Mouse (Mus musculus): Measurements from ENCODE around the gene Gm5617. TPM values are rescaled to one million over a fixed set of nuclear protein-coding genes. Genes with fewer than 3 reads are reported as not detected.
"Not testable (repeated sequence)": the region's sequence is repeated elsewhere in the genome, so short reads cannot be mapped to it uniquely, and the experiment has no call there.

Gene Gm5617
- total RNA-seq (2021): 10 to 100 TPM; 26.1 to 27.1 TPM

GRCm38 (mm10) chr9:48494817-48495547 lies at the start of gene Gm5617, which contains the start of gene Rbm7:
Gene Gm5617 (plus strand): TSS chr9:48495442.
Gene Rbm7 (minus strand): TSS chr9:48495299.
- DNase-seq (ENCODE audit: low spot score): peak; percentile 91
- intact Hi-C loops (cut with DNase I): loop anchor here (2.0 to 10.0 kb wide), 3 partner anchors 14 to 560 kb away; partner anchors contain the start of genes Rexo2, Usp28 and Zw10

GRCm38 (mm10) chr9:48447783-48448209 lies 47.4 kb upstream of the Gm5617 start:
- DNase-seq (ENCODE audit: low spot score): no peak
- intact Hi-C loops (cut with DNase I): loop anchor here (5.0 kb wide), 1 partner anchor 110 kb away; no protein-coding TSS in a partner anchor

- intact Hi-C loops (cut with DNase I): no loop called here
- DNase-seq (ENCODE audit: low spot score): no peak
Observed at GRCm38 (mm10) chr9:48450066-48450465, 45.2 kb upstream of the Gm5617 start.

GRCm38 (mm10) chr9:48455961-48456360 lies 39.3 kb upstream of the Gm5617 start:
- no peak for DNase-seq (ENCODE audit: low spot score)
- intact Hi-C loops (cut with DNase I): no loop called here

- no peak for DNase-seq (ENCODE audit: low spot score)
- intact Hi-C loops (cut with DNase I): no loop called here
Observed at GRCm38 (mm10) chr9:48458879-48459278, 36.4 kb upstream of the Gm5617 start.

- intact Hi-C loops (cut with DNase I): no loop called here
- DNase-seq (ENCODE audit: low spot score): no peak
Observed at GRCm38 (mm10) chr9:48459391-48459790, 35.9 kb upstream of the Gm5617 start.

- intact Hi-C loops (cut with DNase I): loop anchor here (10.0 kb wide), 2 partner anchors 196 to 514 kb away; no protein-coding TSS in a partner anchor
- no peak for DNase-seq (ENCODE audit: low spot score)
Observed at GRCm38 (mm10) chr9:48460720-48461119, 34.5 kb upstream of the Gm5617 start.

GRCm38 (mm10) chr9:48461545-48461944 lies 33.7 kb upstream of the Gm5617 start:
- intact Hi-C loops (cut with DNase I): loop anchor here (10.0 kb wide), 2 partner anchors 197 to 513 kb away; no protein-coding TSS in a partner anchor

GRCm38 (mm10) chr9:48465671-48466070 lies 29.6 kb upstream of the Gm5617 start:
- no peak for DNase-seq (ENCODE audit: low spot score)
- intact Hi-C loops (cut with DNase I): loop anchor here (2.0 to 10.0 kb wide), 4 partner anchors 95 to 509 kb away; no protein-coding TSS in a partner anchor

More at GRCm38 (mm10) chr9:48461545-48461944, 33.7 kb upstream of the Gm5617 start:
- no peak for DNase-seq (ENCODE audit: low spot score)

GRCm38 (mm10) chr9:48466804-48467203 lies 28.4 kb upstream of the Gm5617 start:
- intact Hi-C loops (cut with DNase I): loop anchor here (2.0 to 10.0 kb wide), 4 partner anchors 94 to 508 kb away; no protein-coding TSS in a partner anchor
- no peak for DNase-seq (ENCODE audit: low spot score)

- not testable (repeated sequence) for DNase-seq (ENCODE audit: low spot score)
- intact Hi-C loops (cut with DNase I): loop anchor here (2.0 to 10.0 kb wide), 4 partner anchors 93 to 507 kb away; no protein-coding TSS in a partner anchor
Observed at GRCm38 (mm10) chr9:48467471-48467870, 27.8 kb upstream of the Gm5617 start.

GRCm38 (mm10) chr9:48472441-48473025 lies 22.7 kb upstream of the Gm5617 start:
- intact Hi-C loops (cut with DNase I): loop anchor here (10.0 kb wide), 1 partner anchor 392 kb away; no protein-coding TSS in a partner anchor
- DNase-seq (ENCODE audit: low spot score): no peak

GRCm38 (mm10) chr9:48473131-48473530 lies 22.1 kb upstream of the Gm5617 start:
- no peak for DNase-seq (ENCODE audit: low spot score)
- intact Hi-C loops (cut with DNase I): loop anchor here (10.0 kb wide), 1 partner anchor 392 kb away; no protein-coding TSS in a partner anchor

- no peak for DNase-seq (ENCODE audit: low spot score)
Observed at GRCm38 (mm10) chr9:48474367-48474766, 20.9 kb upstream of the Gm5617 start.

GRCm38 (mm10) chr9:48476236-48477165 lies 18.7 kb upstream of the Gm5617 start:
- intact Hi-C loops (cut with DNase I): loop anchor here (10.0 kb wide), 1 partner anchor 388 kb away; no protein-coding TSS in a partner anchor
- no peak for DNase-seq (ENCODE audit: low spot score)

More at GRCm38 (mm10) chr9:48474367-48474766, 20.9 kb upstream of the Gm5617 start:
- intact Hi-C loops (cut with DNase I): loop anchor here (10.0 kb wide), 1 partner anchor 390 kb away; no protein-coding TSS in a partner anchor

GRCm38 (mm10) chr9:48478808-48479207 lies 16.4 kb upstream of the Gm5617 start:
- intact Hi-C loops (cut with DNase I): loop anchor here (10.0 kb wide), 1 partner anchor 386 kb away; no protein-coding TSS in a partner anchor
- DNase-seq (ENCODE audit: low spot score): no peak

- DNase-seq (ENCODE audit: low spot score): no peak
- intact Hi-C loops (cut with DNase I): loop anchor here (2.0 to 10.0 kb wide), 2 partner anchors 15 to 385 kb away; partner anchors contain the start of genes Gm5617 and Rbm7
Observed at GRCm38 (mm10) chr9:48479838-48480410, 15.3 kb upstream of the Gm5617 start.

- intact Hi-C loops (cut with DNase I): loop anchor here (2.0 kb wide), 1 partner anchor 14 kb away; the partner anchor contains the start of genes Gm5617 and Rbm7
Observed at GRCm38 (mm10) chr9:48480411-48481213, 14.6 kb upstream of the Gm5617 start, which contains the start of gene Rexo2. Gene Rexo2 (minus strand): TSS chr9:48480623.

More at GRCm38 (mm10) chr9:48480411-48481213, 14.6 kb upstream of the Gm5617 start, which contains the start of gene Rexo2:
- peak; percentile 90 for DNase-seq (ENCODE audit: low spot score)

Data from heart, postnatal 25 days (tissue).